Mouse (Mus musculus) cerebellum, postnatal 14 days (tissue): ENCODE data around the gene Glp2r.
A peak's percentile ranks its signal among the peaks of the same experiment; 100 is the strongest.

Source experiments
- DNase-seq, 2 experiments: peaks; one replicate each; pipeline ENCODE4 v3.0.0; 2021; ENCODE audit warnings: mixed read lengths in 2 of 2

Glp2r gene

GRCm38 (mm10) chr11:67632906-67633305, 138.0 kb downstream of the Glp2r start:
- DNase-seq: no peak

- DNase-seq: no peak
Observed at GRCm38 (mm10) chr11:67628522-67628921, 142.4 kb downstream of the Glp2r start.

DNA sequence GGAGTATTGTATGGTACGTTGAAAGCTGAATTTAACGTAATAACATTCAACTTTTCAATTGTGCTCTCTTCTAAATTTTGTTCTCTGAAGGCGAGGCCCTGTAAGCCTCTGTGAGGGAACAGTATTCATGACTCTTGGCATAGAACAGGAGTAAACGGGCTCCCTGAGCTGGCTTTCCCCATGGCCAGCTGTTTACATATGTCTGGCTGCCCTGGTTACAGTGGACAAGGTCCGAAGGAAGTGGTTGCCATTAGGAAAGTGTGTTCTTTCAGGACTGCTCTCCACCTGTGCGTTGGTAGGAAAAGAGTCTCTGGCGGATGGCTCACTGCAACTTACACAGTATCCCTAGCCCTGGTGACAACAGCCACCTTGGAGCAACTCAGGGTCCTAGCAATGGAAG, 143.8 kb downstream of the Glp2r start:
- no peak for DNase-seq

DNA sequence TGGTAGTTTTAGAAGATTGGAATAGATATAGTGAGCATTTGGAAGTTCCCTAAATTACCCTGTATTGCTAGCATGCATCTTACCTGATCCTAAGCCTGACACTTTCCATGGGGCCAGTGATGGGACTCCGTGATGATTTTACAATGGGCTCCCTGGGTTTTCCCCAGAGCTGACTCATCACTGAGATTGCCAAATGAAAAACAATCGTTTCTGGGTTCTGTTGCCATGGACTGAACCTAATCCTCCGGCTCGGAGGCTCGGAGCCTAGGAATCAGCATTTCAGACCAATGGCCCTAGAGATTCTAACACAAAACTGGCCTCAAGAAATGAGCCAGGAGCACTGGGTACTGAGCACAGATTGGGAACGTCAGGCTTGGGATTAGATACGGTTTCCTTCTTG, 148.6 kb downstream of the Glp2r start:
- DNase-seq: no peak

GRCm38 (mm10) chr11:67616557-67617239, 154.3 kb downstream of the Glp2r start:
- DNase-seq: peak; percentile 50 to 53

- no peak for DNase-seq
Observed at GRCm38 (mm10) chr11:67612158-67612839, 158.7 kb downstream of the Glp2r start.
